Mouse (Mus musculus) left cerebral cortex, adult 2 months (tissue): ENCODE data around the gene a. TPM values are rescaled to one million over a fixed set of nuclear protein-coding genes. Genes with fewer than 3 reads are reported as not detected.
A peak's percentile ranks its signal among the peaks of the same experiment; 100 is the strongest.

Source experiments
- DNase-seq, 2 experiments: peaks; one replicate each; pipeline ENCODE4 v3.0.0; 2021 to 2022; ENCODE audit warnings: low spot score in 2 of 2, mixed read lengths in 1 of 2; ENCODE audit errors: extremely low spot score in 1 of 2
- H3K27ac ChIP-seq: fragments of 200-600 bp; 2 replicates; pipeline ENCODE4 v1.8.1; 2022
- H3K4me3 ChIP-seq: fragments of 200-600 bp; 2 replicates; pipeline ENCODE4 v1.8.1; 2022
- CTCF ChIP-seq: fragments of 200-600 bp; IDR thresholded peaks from 2 replicates; pipeline ENCODE4 v1.8.1; 2022; ENCODE audit warnings: antibody characterized with exemption, mild to moderate bottlenecking, moderate library complexity
- intact Hi-C: fragments of 180-260 bp; cut with DNase I; formaldehyde crosslinking; loops from one replicate; pipeline ENCODE4 v1.15.1; 2025
- total RNA-seq, 2 experiments: library from RNA; stranded (reverse); gene quantifications; 2 replicates each; pipeline ENCODE4 v1.2.3; 2021

The a gene
- total RNA-seq, 2 experiments from 2014 or later = not detected

GRCm38 (mm10) chr2:154786776-154787175, 4.4 kb upstream of the a start:
- no peak for DNase-seq
- intact Hi-C loops = no loop called here
- no peak for TF ChIP-seq CTCF
- H3K27ac ChIP-seq = no peak overlapping the region
- H3K4me3 ChIP-seq = no peak overlapping the region

GRCm38 (mm10) chr2:154789381-154789780, 1.8 kb upstream of the a start:
- intact Hi-C loops = no loop called here
- no peak for TF ChIP-seq CTCF
- Histone ChIP-seq H3K4me3 (no peak overlapping the region), H3K27ac (no peak overlapping the region)
- no peak for DNase-seq

DNA sequence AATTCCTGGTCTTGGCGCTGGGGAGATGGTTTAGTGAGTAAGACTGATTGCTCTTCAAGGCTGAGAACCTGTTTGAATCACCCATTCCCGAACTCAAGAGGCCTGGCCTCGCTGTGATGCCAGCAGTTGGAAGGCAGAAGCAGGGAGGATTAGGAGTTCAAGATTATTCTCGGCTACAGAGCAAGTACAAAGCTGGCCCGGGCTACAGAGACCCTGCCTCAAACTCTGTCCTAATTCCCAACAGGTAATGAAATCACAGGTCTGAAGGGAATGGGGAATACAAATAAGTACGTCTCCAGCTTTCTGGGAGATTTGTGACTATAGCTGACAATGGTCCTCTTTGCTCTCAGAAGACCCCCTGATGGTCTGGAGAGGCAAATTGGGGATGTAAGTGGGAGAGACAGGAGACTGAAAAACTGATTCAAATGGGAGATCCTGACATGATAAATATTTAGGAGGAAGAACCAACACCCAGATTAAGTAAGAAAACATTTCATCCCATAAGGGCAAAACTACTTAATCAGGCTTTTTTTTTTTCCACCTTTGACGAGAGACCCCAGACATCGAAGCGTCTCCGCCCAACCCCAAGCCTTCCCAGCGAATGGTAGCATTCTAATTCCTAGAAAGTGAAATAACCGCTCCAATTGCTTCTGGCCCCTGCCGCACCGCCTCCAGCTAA, 1.1 kb upstream of the a start:
- H3K27ac ChIP-seq = peak overlapping the region; percentile 100
- peak overlapping the region; percentile 96 for H3K4me3 ChIP-seq
- intact Hi-C loops = no loop called here
- no peak for DNase-seq
- no peak; the same call in 1 of the 2 replicates for TF ChIP-seq CTCF

DNA sequence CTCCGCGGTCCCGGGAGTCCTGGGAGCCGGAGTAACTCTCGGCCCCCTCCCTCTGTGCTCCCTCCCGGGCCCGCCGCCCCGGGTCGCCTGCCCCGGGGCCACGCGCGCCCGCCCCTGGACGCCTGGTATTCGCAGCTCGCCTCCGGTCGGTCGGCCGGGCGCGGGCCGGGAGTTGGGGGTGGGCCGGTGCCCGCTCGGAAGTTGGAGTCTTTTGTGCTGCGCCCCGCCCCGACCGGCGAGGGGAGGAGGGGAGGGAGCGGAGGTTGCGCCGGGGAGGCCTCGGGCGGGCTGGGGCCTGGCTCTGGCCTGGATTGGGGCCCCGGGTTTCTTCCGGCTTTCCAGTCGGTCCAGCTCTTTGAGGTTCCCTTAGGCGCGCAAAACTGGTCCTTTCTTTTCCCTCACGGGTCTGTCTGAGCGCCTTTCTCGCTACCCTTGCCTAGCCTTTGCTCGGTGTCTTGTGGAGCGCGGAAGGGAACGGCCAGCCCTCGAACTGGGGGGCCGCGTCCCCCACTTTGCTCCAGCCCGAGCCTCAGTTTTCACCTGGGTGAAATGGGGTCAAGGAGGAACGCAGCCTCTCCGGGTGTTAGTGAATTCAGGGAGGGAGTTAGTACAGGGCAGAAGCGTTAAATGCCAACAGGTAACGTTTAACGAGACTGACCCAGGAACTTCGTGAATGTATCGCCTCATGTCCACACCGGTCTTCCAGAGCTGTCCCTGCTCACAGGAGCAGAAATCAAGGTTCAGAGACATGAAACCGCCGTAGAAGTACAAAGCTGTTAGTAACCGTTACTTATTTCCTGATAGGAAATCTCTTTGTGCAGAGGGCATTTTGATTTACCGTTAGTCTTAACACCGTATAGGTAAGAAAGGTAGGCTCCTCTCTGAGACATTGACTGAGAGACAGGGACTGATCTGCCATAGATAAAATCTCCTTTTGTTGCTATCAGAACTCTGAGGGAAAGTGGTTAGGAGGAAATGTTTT, 750 bp downstream of the a start:
- no peak for TF ChIP-seq CTCF
- peak overlapping the region; percentile 100 for H3K27ac ChIP-seq
- intact Hi-C loops = no loop called here
- peak overlapping the region; percentile 96 for H3K4me3 ChIP-seq
- DNase-seq = peak; percentile 64 to 71

DNA sequence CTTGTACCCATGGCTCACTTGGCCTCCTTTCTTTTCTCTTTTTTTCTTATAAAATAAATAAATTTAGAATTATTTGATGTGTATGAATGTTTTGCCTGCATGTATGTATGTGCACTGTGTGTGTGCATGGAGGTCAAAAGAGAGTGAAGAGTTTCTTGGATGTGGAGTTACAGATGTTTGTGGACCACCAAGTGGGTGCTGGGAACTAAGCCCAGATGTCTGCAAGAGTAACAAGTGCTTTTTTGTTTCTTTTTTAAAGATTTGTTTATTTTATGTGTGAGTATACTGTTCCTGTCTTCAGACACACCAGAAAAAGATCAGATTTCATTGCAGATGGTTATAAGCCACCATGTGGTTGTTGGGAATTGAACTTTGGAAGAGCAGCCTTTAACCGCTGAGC, 12.2 kb downstream of the a start:
- no peak overlapping the region for H3K4me3 ChIP-seq
- no peak overlapping the region for H3K27ac ChIP-seq
- no peak for DNase-seq
- TF ChIP-seq CTCF = no peak
- intact Hi-C loops = no loop called here

- H3K27ac ChIP-seq = no peak overlapping the region
- DNase-seq = no peak
- no peak overlapping the region for H3K4me3 ChIP-seq
- intact Hi-C loops = no loop called here
- TF ChIP-seq CTCF = no peak
These were observed 12.6 kb downstream of the a start for GRCm38 (mm10) chr2:154803845-154804244.

DNA sequence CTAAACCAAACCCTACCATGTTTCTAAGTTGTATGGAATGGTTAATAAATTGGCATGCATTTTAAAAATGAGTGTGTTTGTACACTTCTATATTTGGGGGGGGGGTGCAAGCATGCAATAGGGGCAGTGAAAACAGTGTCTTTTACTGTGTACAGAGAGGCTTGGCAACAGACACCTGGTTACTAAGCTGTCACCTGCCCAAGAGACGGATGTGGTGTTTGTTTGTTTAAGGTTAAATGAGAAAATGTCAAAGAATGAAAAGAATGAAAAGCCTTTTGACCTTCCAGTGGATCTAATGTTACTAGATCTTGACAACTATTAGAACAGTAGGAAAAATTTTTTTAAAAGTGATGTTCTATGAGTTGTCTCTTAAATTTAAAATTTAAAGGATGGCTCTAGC, 16.5 kb downstream of the a start:
- H3K27ac ChIP-seq = no peak overlapping the region
- H3K4me3 ChIP-seq = no peak overlapping the region
- DNase-seq = no peak
- TF ChIP-seq CTCF = no peak
- intact Hi-C loops = no loop called here

DNA sequence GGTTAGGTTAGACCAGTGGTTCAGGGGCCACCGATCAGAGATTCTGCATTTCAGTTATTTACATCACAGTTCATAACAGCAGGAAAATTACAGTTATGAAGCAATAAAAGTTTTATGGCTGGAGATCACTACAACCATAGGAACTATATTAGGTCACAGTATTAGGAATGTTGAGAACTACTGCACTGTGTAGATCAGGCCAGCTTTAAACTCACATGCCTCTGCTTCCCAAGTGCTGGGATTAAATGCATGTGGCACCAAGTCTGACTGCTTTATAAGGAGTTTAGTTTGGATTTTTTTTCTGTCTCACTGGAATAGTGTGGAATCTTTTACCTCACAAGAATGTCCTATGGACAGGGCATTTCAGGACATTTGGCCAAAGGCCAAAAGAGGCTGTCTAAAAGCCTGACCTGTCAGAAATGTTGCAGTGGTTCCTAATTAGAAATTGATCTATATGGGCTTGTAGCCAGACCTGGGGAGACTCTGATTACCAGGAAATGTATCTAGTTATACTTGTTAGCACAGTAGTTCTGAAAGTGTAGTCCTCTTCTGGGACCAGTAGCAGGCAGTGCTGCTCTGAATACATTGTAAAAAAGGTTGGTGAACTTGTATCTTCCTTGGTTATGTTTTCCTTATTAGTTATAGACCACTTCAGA, 18.0 kb downstream of the a start:
- no peak for DNase-seq
- intact Hi-C loops = no loop called here
- Histone ChIP-seq H3K27ac (no peak overlapping the region), H3K4me3 (no peak overlapping the region)
- TF ChIP-seq CTCF = peak; percentile 8; the same call in 1 of the 2 replicates

GRCm38 (mm10) chr2:154810821-154811220, 19.6 kb downstream of the a start:
- H3K4me3 ChIP-seq = no peak overlapping the region
- no peak for DNase-seq
- no peak overlapping the region for H3K27ac ChIP-seq
- TF ChIP-seq CTCF = no peak
- intact Hi-C loops = no loop called here

- no peak for TF ChIP-seq CTCF
- no peak for DNase-seq
- intact Hi-C loops = no loop called here
These were observed 22.2 kb downstream of the a start for GRCm38 (mm10) chr2:154813426-154813825.

DNA sequence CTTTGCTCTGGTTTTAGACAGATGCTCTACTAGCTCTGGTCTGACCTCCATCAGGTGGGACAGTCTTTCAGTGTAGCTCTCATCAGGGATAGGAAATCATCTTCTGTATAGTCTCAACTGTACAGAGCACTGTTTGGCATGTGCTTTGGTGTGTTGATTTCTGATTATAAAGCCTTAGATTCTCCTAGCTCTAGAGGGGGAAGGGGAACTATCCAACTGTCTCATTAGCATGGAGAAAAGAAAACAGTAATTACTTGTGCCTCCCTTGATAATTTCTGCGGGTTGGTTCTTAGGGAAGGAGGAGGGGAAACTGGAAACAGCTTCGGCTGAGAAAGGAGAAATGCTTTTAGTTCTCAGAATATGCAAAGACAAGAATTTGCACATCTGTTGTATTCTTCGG, 25.9 kb downstream of the a start:
- intact Hi-C loops = no loop called here
- H3K27ac ChIP-seq = no peak overlapping the region
- H3K4me3 ChIP-seq = no peak overlapping the region
- no peak for DNase-seq
- TF ChIP-seq CTCF = no peak

More at GRCm38 (mm10) chr2:154813426-154813825, 22.2 kb downstream of the a start:
- H3K27ac ChIP-seq = no peak overlapping the region
- H3K4me3 ChIP-seq = no peak overlapping the region

- peak; percentile 64 for TF ChIP-seq CTCF
- intact Hi-C loops = no loop called here
- Histone ChIP-seq H3K27ac (no peak overlapping the region), H3K4me3 (no peak overlapping the region)
- DNase-seq = peak in 1 of 2 experiments; percentile 50
These were observed 26.6 kb downstream of the a start for GRCm38 (mm10) chr2:154817788-154818187.
